Mouse (Mus musculus): Measurements from ENCODE around the gene Selplg. TPM values are rescaled to one million over a fixed set of nuclear protein-coding genes. Genes with fewer than 3 reads are reported as not detected.
"Not testable (repeated sequence)": the region's sequence is repeated elsewhere in the genome, so short reads cannot be mapped to it uniquely, and the experiment has no call there.

Selplg gene
- polyA plus RNA-seq, 1 experiment from 2014 or later, result 1.7 TPM

DNA sequence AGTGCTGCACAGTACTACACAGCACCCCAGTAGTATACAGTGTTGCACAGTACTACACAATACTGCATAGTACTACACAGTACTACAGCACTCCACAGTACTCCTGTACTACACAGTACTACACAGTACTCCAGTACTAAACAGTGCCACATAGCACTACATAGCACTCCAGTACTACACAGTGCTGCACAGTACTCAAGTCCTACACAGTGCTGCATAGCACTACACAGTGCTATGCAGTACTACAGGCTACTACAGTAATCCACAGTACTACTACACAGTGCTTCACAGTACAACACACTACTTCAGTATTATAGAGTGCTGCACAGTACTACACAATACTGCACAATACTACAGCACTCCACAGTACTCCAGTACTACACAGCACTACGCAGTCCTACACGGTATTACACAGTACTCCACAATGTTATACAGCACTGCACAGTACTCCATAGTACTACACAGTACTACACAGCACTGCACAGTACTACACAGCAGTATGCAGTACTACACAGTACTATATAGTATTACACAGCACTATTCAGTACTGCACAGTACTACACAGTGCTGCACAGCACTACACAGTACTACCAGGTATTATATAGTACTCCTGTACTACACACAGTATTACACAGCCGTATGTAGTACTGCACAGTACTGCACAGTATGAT, 52.2 kb downstream of the Selplg start:
- H3K27me3 ChIP-seq (ENCODE audit: insufficient read depth, poor library complexity, severe bottlenecking), result peaks cover 13% of the 10 kb centered on the region; the same call in 1 of the 2 replicates
- H3K27ac ChIP-seq, result no peak overlapping the region
- 97% methylated on average over 3 of the region's 3 CpGs for WGBS
- peaks cover 5% of the 10 kb centered on the region; the same call in 1 of the 2 replicates for H3K9me3 ChIP-seq
- H3K36me3 ChIP-seq, result peaks cover 37% of the 10 kb centered on the region
- DNase-seq (ENCODE audit: low spot score), result no peak
- H3K4me3 ChIP-seq, result no peak overlapping the region
- peaks cover 14% of the 10 kb centered on the region for H3K4me1 ChIP-seq (replicated peaks)

DNA sequence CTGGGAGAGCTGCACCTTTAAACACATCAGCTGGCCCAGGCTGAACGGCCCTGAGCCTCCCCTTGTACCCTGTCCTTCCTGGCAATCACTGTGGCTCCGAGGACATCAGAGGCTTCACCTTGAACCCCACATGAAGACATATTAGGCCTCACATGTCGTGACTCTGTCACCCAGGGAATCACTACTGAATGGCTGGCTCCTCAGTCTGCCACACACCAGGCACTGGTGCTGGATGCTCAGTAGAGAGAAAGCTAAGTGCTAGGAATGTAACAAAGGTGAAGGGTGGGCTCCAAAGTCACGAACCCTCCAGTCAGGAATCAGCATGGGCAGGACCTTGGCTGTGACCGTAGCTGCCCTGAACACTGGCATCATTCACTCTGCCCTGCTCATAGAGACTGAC, 52.9 kb downstream of the Selplg start:
- H3K27me3 ChIP-seq (ENCODE audit: insufficient read depth, poor library complexity, severe bottlenecking), result peaks cover 13% of the 10 kb centered on the region; the same call in 1 of the 2 replicates
- no peak overlapping the region for H3K27ac ChIP-seq
- peaks cover 5% of the 10 kb centered on the region; the same call in 1 of the 2 replicates for H3K9me3 ChIP-seq
- DNase-seq (ENCODE audit: low spot score), result no peak
- no peak overlapping the region for H3K4me3 ChIP-seq
- H3K36me3 ChIP-seq, result peaks cover 44% of the 10 kb centered on the region
- 78% methylated on average over 5 of the region's 5 CpGs for WGBS
- H3K4me1 ChIP-seq (replicated peaks), result peaks cover 14% of the 10 kb centered on the region

DNA sequence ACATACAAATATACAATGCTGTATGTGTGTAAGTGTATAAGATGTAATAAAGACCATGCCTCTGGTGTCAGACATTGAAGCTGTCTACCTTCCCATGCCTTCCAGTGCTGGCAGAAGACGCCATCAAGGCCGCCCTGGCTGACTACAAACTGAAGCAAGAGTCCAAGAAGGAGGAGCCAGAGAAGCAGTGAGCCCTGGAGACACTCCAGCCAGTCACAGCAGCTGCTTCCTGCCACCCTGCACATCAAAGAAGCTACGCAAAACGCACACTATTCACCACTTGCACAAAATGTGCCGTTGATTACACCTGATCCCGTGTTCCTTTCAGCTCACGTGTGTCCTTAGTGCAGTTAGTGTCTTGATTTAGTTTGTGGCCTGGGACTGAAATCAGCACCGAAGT, 54.7 kb downstream of the Selplg start:
- not testable (repeated sequence) for DNase-seq (ENCODE audit: low spot score); H3K9me3 ChIP-seq; H3K27me3 ChIP-seq (ENCODE audit: insufficient read depth, poor library complexity, severe bottlenecking); H3K4me3 ChIP-seq; H3K27ac ChIP-seq
- Histone ChIP-seq H3K36me3 (peaks cover 50% of the 10 kb centered on the region), H3K4me1 (replicated peaks) (peaks cover 13% of the 10 kb centered on the region)
- 91% methylated on average over 8 of the region's 8 CpGs for WGBS

DNA sequence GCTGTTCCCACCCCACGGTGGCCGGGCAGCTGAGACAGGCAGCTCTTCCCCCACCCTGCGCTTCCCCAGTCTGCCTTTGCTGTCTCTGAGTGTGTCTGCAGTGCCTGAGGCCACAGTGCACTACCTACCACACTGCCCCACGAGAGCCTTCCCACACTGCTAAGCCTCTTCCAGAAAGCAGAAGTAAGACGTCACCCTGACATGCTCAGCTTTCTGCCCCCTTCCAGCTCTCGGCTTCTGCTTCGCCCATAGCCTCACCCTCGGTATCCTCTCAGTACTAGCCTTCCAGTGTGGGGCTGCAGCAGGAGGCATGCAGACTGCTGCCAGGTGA, 55.6 kb downstream of the Selplg start:
- H3K36me3 ChIP-seq, result peaks cover 50% of the 10 kb centered on the region
- no peak for DNase-seq (ENCODE audit: low spot score)
- H3K4me3 ChIP-seq, result no peak overlapping the region
- H3K9me3 ChIP-seq, result peaks cover 5% of the 10 kb centered on the region; the same call in 1 of the 2 replicates
- H3K27ac ChIP-seq, result no peak overlapping the region
- H3K4me1 ChIP-seq (replicated peaks), result peaks cover 11% of the 10 kb centered on the region
- WGBS, result 92% methylated on average over 8 of the region's 8 CpGs
- H3K27me3 ChIP-seq (ENCODE audit: insufficient read depth, poor library complexity, severe bottlenecking), result no peaks in the 10 kb centered on the region

DNA sequence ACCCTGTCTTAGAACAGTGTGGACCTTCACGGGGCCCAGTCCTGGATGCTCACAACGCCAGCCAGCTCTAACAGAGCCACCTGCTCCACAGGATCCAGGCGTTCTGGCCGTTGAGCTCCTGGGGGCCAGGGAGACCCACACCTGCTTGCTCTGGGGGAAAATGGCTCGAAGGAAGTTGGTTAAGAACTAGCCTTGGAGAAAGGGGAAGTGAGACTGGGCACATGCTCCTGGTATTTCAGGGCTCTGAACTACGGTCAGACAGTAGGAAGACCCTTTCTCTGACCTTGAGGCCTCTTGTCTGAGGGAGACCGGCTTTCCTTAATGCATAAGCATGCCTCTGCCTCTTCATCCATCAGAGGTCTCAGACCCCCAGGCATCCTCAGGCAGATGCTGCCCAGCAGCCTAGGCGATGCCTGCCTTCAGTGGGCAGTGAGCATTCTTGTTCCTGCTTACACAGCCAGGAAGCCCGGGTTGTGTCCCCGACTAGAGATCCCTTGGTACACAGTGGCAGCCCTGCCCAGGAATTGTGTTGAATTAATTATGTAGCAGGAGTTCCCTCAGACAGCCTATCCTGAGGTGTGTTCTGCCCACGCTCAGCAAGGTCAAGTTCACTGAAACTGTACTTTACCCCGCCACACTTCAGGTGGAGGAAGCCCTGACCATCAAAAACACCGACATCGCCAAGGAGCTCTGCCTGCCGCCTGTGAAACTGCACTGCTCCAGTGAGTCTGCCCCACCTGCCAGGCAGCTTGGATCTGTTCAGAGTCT, 56.1 kb downstream of the Selplg start:
- DNase-seq (ENCODE audit: low spot score), result no peak
- 92% methylated on average over 15 of the region's 15 CpGs for WGBS
- H3K36me3 ChIP-seq, result peaks cover 50% of the 10 kb centered on the region
- peaks cover 13% of the 10 kb centered on the region for H3K4me1 ChIP-seq (replicated peaks)
- H3K27ac ChIP-seq, result no peak overlapping the region
- H3K27me3 ChIP-seq (ENCODE audit: insufficient read depth, poor library complexity, severe bottlenecking), result no peaks in the 10 kb centered on the region
- peaks cover 5% of the 10 kb centered on the region; the same call in 1 of the 2 replicates for H3K9me3 ChIP-seq
- H3K4me3 ChIP-seq, result no peak overlapping the region

DNA sequence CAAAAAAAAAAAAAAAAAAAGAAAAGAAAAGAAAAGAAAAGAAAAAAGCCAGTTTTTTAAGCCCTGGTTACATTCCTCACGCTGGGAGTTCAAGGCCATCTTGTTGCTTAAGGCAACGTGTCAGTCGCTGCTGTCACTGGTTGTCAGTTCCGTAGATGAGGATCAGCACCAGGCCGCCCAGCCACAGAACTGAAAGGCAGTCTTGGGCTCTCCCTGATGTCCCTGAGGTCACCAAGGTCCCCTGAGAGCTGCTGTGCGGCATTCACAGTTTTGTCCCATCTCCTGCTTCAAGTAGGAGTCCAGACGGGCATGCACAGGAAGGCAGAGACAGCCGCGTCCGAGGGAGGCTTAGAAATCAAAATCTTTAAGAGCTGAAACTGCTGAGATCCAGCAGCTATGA, 56.9 kb downstream of the Selplg start:
- Histone ChIP-seq H3K27ac (no peak overlapping the region), H3K36me3 (peaks cover 50% of the 10 kb centered on the region), H3K27me3 (ENCODE audit: insufficient read depth, poor library complexity, severe bottlenecking) (no peaks in the 10 kb centered on the region), H3K4me1 (replicated peaks) (peaks cover 15% of the 10 kb centered on the region), H3K9me3 (peaks cover 5% of the 10 kb centered on the region; the same call in 1 of the 2 replicates), H3K4me3 (no peak overlapping the region)
- DNase-seq (ENCODE audit: low spot score), result no peak
- 94% methylated on average over 10 of the region's 10 CpGs for WGBS

DNA sequence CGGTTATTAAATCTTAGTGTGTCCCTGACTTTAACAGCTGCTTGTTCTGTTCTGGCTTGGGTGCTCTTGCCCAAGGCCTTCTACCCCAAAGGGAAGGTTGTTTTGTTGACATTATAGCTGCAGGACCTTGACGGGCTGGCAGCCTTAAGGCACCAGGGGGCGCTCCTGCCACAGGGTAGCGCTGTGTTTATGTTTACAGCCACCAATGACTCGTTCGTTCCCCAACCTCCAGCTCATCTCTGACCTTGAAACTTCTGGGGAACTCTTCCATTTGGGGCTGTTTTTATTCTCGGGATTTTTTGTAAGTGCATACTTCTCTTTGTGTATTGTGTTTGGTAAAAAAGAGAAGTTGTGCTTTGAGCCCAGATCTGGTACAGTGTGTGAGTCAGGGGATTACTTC, 58.8 kb downstream of the Selplg start:
- peak; percentile 86 for DNase-seq (ENCODE audit: low spot score)
- peaks cover 29% of the 10 kb centered on the region for H3K4me1 ChIP-seq (replicated peaks)
- H3K27me3 ChIP-seq (ENCODE audit: insufficient read depth, poor library complexity, severe bottlenecking), result no peaks in the 10 kb centered on the region
- no peaks in the 10 kb centered on the region for H3K9me3 ChIP-seq
- H3K4me3 ChIP-seq, result peak overlapping the region; percentile 87
- no peak overlapping the region for H3K27ac ChIP-seq
- peaks cover 58% of the 10 kb centered on the region for H3K36me3 ChIP-seq
- WGBS, result 2% methylated on average over 7 of the region's 7 CpGs

DNA sequence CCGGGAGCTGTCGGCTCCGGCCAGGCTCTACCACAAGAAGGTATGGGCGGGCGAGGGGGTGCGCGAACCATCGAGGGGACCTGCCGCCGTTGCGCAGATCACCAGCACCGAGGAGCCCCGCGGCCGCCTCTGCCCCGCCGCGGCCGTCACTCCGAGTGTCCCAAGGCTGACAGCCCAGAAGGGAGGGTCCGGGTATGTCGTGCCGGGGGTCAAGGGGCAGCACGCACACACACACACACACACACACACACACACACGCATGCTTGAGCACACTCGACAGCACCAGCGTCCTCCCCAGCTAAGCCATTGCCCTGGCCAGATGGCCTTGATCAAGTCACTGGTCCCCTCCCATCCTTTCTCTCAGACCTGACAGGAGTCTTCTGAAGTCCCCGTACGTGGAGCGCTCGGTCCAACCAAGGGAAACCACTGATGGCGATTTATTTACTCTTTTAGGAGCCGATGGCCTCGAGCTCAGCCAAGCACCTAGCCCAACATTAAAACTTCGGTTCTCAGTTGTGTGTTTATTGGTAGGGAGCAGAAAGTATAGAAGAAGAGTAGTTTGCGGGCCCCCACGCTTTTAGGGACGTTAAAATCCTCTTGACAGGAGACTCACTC, 59.4 kb downstream of the Selplg start:
- no peak for DNase-seq (ENCODE audit: low spot score)
- Histone ChIP-seq H3K27ac (peak overlapping the region; percentile 99), H3K4me3 (peak overlapping the region; percentile 87), H3K27me3 (ENCODE audit: insufficient read depth, poor library complexity, severe bottlenecking) (no peaks in the 10 kb centered on the region), H3K4me1 (replicated peaks) (peaks cover 29% of the 10 kb centered on the region), H3K9me3 (no peaks in the 10 kb centered on the region), H3K36me3 (peaks cover 58% of the 10 kb centered on the region)
- 3% methylated on average over 31 of the region's 38 CpGs for WGBS

DNA sequence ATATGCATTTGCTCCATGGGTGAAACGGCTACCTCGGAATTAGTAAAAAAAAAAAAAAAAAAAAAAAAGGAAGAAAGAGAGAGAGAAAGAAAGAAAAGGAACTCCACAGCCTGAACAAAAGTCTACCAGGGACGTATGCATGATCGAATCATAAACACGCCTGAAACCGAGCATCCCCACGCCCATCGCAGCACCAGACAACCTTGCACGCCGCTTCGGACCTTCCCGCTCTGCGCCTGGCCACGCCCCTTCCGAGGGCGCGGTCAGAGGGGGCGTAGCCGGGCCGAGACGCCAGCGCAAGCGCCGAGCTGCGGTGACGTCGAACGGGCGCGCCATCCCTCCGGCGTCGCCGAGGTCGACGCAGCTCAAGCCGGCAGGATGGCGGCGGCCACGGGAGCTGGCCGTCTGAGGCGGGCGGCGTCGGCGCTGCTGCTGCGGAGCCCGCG, 60.0 kb downstream of the Selplg start, which contains the start of the genes Sart3 and Iscu:
TSS of gene Sart3 (minus strand) at position 61 of the 446 bp plus-strand sequence.
TSS of gene Iscu (plus strand) at position 299 of the 446 bp plus-strand sequence.
- H3K36me3 ChIP-seq, result peaks cover 59% of the 10 kb centered on the region

DNA sequence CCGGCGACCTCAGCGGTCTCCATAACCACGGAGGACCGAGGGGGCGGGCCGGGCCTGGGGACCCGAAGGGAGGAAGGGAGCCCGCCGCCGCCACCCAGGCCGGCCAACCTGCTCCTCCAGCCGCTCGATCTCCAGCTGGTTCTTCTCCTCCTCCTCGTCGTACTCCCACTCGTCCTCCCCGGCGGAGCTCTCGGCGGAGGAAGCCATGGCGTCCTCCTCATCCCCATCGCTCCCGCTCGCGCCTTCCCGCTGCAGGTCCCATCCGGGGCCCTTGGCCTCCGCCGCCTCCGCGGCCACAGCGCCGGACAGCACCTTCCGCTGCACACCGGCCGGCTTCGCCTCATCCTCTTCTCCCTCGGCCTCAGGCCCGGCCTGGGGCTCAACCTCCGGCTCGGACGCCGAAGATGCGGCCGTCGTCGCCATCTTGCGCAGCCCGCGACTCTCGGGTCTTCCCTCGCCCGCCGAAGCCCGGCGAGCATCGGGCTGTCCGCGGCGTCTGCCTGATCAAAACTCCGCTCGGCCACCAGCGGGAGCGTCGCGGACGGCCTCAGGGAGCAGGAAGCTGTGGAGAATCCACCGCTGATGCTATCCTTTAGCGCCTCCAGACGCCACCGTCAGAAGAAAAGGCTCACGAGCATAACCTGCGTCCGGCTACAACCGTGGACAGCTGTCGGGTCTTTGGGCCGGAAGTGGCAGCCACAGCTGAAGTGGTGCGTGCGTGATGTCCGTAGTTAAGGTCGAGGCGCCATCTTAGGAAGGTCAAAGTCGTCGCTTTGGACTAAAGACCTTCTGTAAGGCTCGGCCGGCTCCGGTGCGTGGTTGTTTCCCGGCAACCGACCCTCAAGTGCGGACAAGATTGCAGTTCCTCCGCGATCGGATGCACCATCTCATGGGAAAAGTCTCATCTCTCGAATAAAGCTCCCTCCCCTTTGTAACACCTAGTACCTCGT, 61.0 kb downstream of the Selplg start:
- Histone ChIP-seq H3K36me3 (peaks cover 59% of the 10 kb centered on the region), H3K4me3 (peak overlapping the region; percentile 87), H3K27me3 (ENCODE audit: insufficient read depth, poor library complexity, severe bottlenecking) (no peaks in the 10 kb centered on the region), H3K27ac (peak overlapping the region; percentile 99), H3K4me1 (replicated peaks) (peaks cover 29% of the 10 kb centered on the region), H3K9me3 (no peaks in the 10 kb centered on the region)
- DNase-seq (ENCODE audit: low spot score), result peak; percentile 89
- WGBS, result under 1% methylated on average over 96 of the region's 97 CpGs

More for the DNA sequence above, 60.0 kb downstream of the Selplg start, which contains the start of the genes Sart3 and Iscu:
- Histone ChIP-seq H3K9me3 (no peaks in the 10 kb centered on the region), H3K4me3 (peak within 1 kb of the TSS; percentile 87), H3K27me3 (ENCODE audit: insufficient read depth, poor library complexity, severe bottlenecking) (no peaks in the 10 kb centered on the region), H3K27ac (peak within 1 kb of the TSS; percentile 99), H3K4me1 (replicated peaks) (peaks cover 29% of the 10 kb centered on the region)
- DNase-seq (ENCODE audit: low spot score), result peak; percentile 93
- WGBS, result under 1% methylated on average over 49 of the region's 49 CpGs

DNA sequence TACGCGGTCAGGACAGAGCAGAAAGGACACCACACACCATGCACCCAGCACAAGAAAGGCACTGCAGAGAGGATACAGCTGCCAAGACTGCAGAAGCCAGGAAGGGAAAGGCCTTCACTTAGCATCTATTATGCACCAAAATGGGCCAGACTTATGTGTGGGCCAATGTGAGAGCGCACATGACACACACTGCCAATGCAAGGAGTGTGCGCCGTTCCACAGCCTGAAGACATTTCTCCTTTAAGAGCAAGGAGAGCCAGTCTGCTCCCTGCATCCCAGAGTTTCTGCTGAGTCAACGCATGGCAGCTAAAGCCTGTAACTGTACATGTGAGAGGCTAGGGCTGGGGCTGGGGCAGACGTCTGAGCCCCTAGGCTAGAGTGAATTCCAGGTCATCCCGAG, 63.6 kb downstream of the Selplg start:
- Histone ChIP-seq H3K4me3 (no peak overlapping the region), H3K4me1 (replicated peaks) (peaks cover 26% of the 10 kb centered on the region), H3K27me3 (ENCODE audit: insufficient read depth, poor library complexity, severe bottlenecking) (no peaks in the 10 kb centered on the region), H3K9me3 (no peaks in the 10 kb centered on the region), H3K27ac (no peak overlapping the region), H3K36me3 (peaks cover 61% of the 10 kb centered on the region)
- DNase-seq (ENCODE audit: low spot score), result no peak
- 95% methylated on average over 8 of the region's 8 CpGs for WGBS
